Mouse (Mus musculus): ENCODE measurements around the gene Svop.

Svop gene

GRCm38 (mm10) chr5:114043800-114044199 lies 47.6 kb downstream of the Svop start:
- no peak for DNase-seq

GRCm38 (mm10) chr5:114041327-114041930 lies 49.9 kb downstream of the Svop start:
- peak; percentile 46 for DNase-seq

DNA sequence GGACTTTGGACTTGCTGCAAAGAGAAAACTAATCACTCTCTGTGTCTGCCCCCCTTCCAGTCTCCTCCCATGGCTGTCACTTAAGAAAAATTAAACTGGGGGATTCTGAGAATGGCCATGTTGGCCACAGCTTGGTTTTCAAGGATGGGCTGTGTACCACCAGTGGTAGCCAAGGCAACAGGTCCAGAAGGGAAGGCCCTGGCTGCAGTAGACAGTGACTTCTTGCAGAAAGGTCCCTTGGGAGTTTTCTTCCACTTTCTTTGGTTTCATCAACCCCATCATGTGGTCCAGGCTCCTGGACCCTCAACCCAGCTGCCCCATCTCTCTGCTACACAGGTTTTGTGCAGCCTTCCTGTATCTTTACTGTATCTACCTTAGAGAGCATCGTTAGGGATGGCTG lies 50.5 kb downstream of the Svop start:
- no peak for DNase-seq

DNA sequence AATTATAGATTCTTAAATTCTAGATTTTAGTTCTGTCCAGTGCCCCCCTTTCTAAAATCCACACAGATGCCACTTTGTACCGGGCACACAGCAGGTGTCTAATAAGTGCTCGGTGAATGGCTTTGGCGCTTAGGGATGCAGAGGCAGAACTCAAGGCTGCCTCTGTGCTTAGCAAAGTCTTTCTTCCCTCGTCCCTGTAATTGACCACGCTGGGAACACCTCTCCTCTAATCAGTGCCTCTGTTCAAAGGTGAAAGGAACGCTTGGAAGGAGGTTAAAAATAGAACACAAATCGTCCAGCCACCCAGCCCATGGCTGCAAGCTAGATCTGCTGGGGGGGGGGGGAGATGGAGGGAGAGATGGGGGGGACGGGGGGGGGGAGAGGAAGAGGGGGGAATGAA lies 50.9 kb downstream of the Svop start:
- DNase-seq: no peak

GRCm38 (mm10) chr5:114035111-114035510 lies 56.3 kb downstream of the Svop start:
- peak; percentile 74 for DNase-seq

GRCm38 (mm10) chr5:114034393-114034792 lies 57.0 kb downstream of the Svop start:
- peak; percentile 54 for DNase-seq

GRCm38 (mm10) chr5:114032161-114032763 lies 59.1 kb downstream of the Svop start:
- peak; percentile 53 for DNase-seq

- no peak for DNase-seq
Measured at GRCm38 (mm10) chr5:114030652-114031051, 60.7 kb downstream of the Svop start.

- DNase-seq: peak; percentile 96
Measured at GRCm38 (mm10) chr5:114028111-114028510, 63.3 kb downstream of the Svop start.

DNA sequence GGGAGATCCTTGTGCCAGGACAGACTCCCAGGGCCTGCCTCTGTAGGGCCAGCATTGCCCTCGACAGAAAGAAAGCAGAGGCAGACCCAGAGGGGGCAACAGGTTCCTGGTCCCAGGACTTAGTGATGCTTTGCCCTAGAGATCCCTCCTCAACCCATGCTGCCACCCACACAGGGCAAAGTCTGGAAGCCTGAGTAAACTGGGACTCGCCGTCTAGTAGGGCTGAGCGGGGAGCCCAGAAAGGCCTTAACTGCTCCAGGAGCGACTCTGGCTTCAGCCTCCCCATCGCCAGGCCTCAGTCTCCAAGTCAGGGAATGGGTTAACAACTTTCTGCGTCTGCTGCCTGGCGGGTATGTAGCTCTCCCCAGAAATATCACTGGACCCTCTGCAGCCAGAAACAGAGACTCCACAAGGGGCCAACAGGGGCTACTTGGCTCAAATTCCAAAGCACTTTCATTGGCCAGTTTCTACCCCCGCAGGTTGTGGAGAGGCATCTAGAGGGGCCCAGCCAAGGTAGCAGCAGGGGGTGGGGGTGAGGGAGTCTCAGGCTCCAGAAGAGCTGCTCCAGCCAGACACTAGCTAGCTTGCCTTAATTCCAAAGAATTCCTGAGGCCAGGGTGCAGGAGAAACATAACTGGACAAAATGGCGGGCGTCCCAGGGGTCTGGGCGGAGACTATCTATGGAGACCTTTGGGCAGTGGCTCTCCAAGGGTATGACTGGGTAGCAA lies 64.0 kb downstream of the Svop start:
- no peak for DNase-seq

DNA sequence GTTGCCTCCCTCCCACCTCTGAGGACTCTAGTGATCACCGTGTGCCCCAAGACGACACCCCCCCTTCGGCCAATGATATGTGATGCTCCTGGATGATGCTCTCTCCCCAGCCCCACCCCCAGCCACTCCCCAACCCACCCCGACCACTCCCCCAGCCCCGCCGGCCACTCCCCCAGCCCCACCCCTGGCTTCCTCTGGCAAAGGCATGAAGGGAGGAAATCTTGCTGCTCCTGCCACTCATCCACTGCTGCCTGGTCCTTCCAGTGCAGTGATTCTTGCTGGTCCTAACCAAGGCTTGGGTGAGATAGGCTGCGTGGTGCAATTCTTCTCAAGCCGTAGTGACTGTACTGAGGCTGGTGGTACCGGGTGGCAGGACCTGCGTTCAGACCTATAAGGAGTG lies 66.5 kb downstream of the Svop start:
- no peak for DNase-seq

- DNase-seq: no peak
Measured at GRCm38 (mm10) chr5:114024390-114024789, 67.0 kb downstream of the Svop start.

DNA sequence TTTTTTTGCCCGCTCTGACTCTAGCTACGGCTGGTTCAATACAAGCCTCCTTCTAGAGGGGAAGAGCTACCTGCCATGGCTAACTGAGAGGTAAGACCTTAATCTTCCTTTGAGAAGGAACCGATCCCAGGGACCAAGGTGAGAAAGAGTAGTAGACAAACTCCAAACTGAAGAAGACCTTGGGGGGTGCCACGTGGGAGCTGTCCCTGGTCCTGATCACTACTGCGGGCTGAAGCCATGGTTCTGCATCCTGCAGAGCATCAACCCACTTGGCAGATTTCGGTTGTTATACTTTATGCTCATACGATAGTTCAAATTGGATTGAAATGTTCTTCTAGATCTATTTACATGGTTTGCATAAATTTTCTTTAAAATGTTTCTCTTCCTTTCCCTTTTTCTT lies 76.2 kb downstream of the Svop start:
- DNase-seq: no peak

DNA sequence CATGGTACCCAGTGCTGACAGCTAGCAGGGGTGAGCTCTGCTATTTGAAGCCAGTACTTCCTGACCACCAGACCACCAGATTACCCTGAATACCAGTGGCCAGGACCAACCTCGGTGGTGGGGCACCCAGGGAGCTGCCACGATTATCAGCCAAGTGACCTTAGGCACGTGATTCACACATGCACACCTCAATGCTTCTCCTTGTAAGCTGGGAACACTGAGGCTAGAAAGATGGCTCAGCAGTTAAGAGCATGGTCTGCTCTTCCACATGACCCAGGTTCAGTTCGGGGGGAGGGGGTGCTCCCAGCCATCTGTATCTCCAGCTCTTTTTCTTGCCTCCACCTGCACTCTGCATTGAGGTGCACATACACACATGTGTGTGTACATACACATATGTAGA lies 82.3 kb downstream of the Svop start:
- peak; percentile 79 for DNase-seq

- no peak for DNase-seq
Measured at GRCm38 (mm10) chr5:114007753-114008453, 83.5 kb downstream of the Svop start.

DNA sequence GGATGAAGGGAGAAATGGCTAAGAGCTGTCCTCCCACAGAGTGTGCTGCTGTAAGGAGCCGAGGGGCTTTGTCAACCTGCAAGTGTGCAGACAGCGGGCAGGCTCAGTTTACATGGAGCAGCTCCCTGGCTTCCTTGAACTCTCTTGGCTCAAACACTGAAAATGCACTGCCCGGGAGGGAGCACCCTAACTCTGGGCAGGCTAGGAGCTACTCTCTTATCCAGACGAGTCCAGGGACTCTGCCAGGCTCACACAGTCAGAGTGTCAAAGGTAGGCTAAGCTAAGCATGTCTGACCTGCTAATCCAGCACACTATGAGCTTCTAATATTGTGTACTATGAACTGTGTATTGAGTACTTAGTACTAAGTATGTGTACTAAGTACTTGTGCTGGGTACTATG lies 84.4 kb downstream of the Svop start:
- DNase-seq: peak; percentile 51

DNA sequence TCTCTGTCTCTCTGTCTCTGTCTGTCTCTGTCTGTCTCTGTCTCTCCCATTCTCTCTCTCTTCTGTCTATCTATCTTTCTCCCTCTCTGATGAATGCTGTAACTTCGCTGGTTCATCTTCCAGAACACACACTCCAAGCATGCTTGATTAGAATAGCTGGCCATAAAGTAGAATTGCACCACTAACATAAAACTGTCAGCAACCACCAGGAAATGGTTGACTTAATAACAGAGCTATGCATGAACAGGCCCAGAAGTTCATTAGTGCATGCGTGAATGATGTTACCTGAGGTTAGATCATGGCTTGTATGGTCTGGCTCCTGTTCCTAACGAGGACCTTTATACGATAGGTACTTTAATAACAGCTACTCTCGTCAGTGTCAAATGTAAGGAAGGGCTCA lies 86.3 kb downstream of the Svop start:
- DNase-seq: peak; percentile 62

DNA sequence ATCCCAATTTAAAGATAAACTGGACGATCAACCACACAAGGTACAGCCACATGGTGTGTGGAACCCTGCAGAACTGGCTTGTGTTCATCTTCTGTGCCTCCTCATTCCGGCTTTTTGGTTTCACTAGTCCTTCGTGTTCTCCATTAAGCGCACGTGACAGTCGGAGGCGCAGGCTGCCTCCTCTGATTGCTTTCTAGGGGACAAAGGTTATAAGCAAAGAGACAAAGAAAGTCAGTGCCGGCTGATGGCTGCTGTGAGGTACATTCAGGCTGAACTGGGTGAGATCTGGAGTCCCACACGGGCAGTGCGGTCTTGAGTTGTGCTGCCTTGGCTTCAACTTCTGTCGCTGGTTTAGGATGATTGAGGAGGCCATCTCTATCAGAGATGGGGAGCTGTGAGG lies 86.8 kb downstream of the Svop start:
- peak; percentile 81 for DNase-seq

- DNase-seq: peak; percentile 96
Measured at GRCm38 (mm10) chr5:114003542-114003941, 87.8 kb downstream of the Svop start, which contains the start of gene Dao. TSS of gene Dao (plus strand) at chr5:114003703.

- DNase-seq: peak; percentile 60
Measured at GRCm38 (mm10) chr5:113999382-113999781, 92.0 kb downstream of the Svop start.

GRCm38 (mm10) chr5:113996458-113996857 lies 94.9 kb downstream of the Svop start:
- DNase-seq: no peak

DNA sequence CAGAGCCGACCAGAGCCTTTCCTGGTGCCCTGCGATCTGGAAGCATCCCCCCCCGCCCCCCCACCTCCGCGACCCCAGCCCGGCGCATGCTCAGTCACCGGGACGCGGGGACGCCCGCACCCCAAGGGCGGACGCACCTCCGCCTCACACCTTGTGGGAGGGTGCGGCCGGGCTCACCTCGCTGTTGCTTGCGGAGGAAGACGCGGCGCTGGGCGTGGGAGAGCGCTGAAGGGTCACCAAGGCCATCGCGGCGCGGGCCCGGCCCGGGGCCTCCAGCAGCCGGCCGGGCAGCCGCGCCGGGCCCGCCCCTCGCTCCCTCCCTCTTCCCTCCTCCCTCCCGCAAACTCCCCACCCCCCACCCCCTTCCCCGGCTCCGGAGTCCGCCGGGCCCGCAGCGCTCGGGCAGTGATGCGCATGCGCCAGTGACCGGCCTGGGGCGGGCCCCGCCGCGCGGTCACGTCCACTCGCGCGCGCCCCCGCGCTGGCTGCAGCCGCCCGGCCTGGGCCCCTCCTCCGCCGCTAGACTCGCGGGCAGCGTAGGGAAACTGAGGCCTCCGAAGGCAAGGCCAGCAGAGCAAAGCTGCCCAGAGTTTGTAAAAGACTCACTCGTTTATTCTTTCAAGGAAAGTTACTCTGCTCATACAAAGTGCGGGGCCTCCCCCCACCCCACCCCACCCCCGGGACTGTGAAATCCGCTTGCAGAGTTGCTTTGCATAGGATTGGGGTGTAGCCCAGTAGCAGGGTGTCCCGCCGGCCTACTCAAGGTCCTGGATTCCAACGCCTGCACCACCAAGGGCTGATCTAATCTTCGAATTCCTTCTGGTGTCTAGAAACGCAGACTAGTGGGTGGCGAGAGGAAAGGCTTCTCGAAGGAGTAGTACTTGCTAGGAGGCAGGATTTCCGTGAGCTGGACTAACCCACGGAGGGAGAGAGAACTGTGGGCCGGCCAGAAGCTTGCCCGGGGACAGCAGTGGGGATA lies 97.6 kb downstream of the Svop start, which contains the start of gene Ssh1:
TSS of gene Ssh1 (minus strand) at position 408 of the 979 bp plus-strand sequence.
- peak; percentile 88 for DNase-seq
